Mouse (Mus musculus): Measurements from ENCODE around the gene Gm16253. TPM values are rescaled to one million over a fixed set of nuclear protein-coding genes. Genes with fewer than 3 reads are reported as not detected.
A peak's percentile ranks its signal among the peaks of the same experiment; 100 is the strongest.

Gm16253 gene
- polyA plus RNA-seq, 1 experiment, result not detected

- Histone ChIP-seq H3K4me1 (ENCODE audit: control insufficient read depth, insufficient read depth, low read length) (peaks cover 27% of the 10 kb centered on the region), H3K27ac (ENCODE audit: insufficient read depth, low read depth, low read length) (peak overlapping the region; percentile 33), H3K4me3 (ENCODE audit: insufficient read depth, low read length) (peak overlapping the region; percentile 14)
- TF ChIP-seq POLR2A (IDR thresholded peaks at IDR 0.05; ENCODE audit: borderline replicate concordance, low read depth, low read length) (no peak), CTCF (IDR thresholded peaks at IDR 0.05; ENCODE audit: low read depth, low read length) (no peak)
Measured at GRCm38 (mm10) chr3:96595661-96596060, 18.9 kb downstream of the Gm16253 start.

GRCm38 (mm10) chr3:96596228-96596707, 19.5 kb downstream of the Gm16253 start, which contains the start of gene Ankrd34a:
Ankrd34a (plus strand) TSS chr3:96596636.
- no peak for TF ChIP-seq POLR2A (IDR thresholded peaks at IDR 0.05; ENCODE audit: borderline replicate concordance, low read depth, low read length)
- no peak for TF ChIP-seq CTCF (IDR thresholded peaks at IDR 0.05; ENCODE audit: low read depth, low read length)
- Histone ChIP-seq H3K4me1 (ENCODE audit: control insufficient read depth, insufficient read depth, low read length) (peaks cover 27% of the 10 kb centered on the region), H3K4me3 (ENCODE audit: insufficient read depth, low read length) (peak within 1 kb of the TSS; percentile 65), H3K27ac (ENCODE audit: insufficient read depth, low read depth, low read length) (peak within 1 kb of the TSS; percentile 33)

GRCm38 (mm10) chr3:96596855-96597254, 20.1 kb downstream of the Gm16253 start:
- no peak for TF ChIP-seq POLR2A (IDR thresholded peaks at IDR 0.05; ENCODE audit: borderline replicate concordance, low read depth, low read length)
- no peak for TF ChIP-seq CTCF (IDR thresholded peaks at IDR 0.05; ENCODE audit: low read depth, low read length)
- no peak overlapping the region for H3K27ac ChIP-seq (ENCODE audit: insufficient read depth, low read depth, low read length)
- peaks cover 27% of the 10 kb centered on the region for H3K4me1 ChIP-seq (ENCODE audit: control insufficient read depth, insufficient read depth, low read length)
- H3K4me3 ChIP-seq (ENCODE audit: insufficient read depth, low read length), result peak overlapping the region; percentile 65

- H3K4me1 ChIP-seq (ENCODE audit: control insufficient read depth, insufficient read depth, low read length), result peaks cover 28% of the 10 kb centered on the region
- no peak overlapping the region for H3K27ac ChIP-seq (ENCODE audit: insufficient read depth, low read depth, low read length)
- peak overlapping the region; percentile 65 for H3K4me3 ChIP-seq (ENCODE audit: insufficient read depth, low read length)
- TF ChIP-seq CTCF (IDR thresholded peaks at IDR 0.05; ENCODE audit: low read depth, low read length), result no peak
- no peak for TF ChIP-seq POLR2A (IDR thresholded peaks at IDR 0.05; ENCODE audit: borderline replicate concordance, low read depth, low read length)
Measured at GRCm38 (mm10) chr3:96597435-96597891, 20.7 kb downstream of the Gm16253 start.

GRCm38 (mm10) chr3:96598156-96599068, 21.6 kb downstream of the Gm16253 start:
- peak overlapping the region; percentile 65 for H3K4me3 ChIP-seq (ENCODE audit: insufficient read depth, low read length)
- H3K27ac ChIP-seq (ENCODE audit: insufficient read depth, low read depth, low read length), result no peak overlapping the region

GRCm38 (mm10) chr3:96599069-96599393, 22.2 kb downstream of the Gm16253 start:
- H3K27ac ChIP-seq (ENCODE audit: insufficient read depth, low read depth, low read length), result no peak overlapping the region
- H3K4me3 ChIP-seq (ENCODE audit: insufficient read depth, low read length), result no peak overlapping the region
- TF ChIP-seq POLR2A (IDR thresholded peaks at IDR 0.05; ENCODE audit: borderline replicate concordance, low read depth, low read length) (no peak), CTCF (IDR thresholded peaks at IDR 0.05; ENCODE audit: low read depth, low read length) (no peak)
- peaks cover 27% of the 10 kb centered on the region for H3K4me1 ChIP-seq (ENCODE audit: control insufficient read depth, insufficient read depth, low read length)

More at GRCm38 (mm10) chr3:96598156-96599068, 21.6 kb downstream of the Gm16253 start:
- H3K4me1 ChIP-seq (ENCODE audit: control insufficient read depth, insufficient read depth, low read length), result peaks cover 27% of the 10 kb centered on the region
- TF ChIP-seq CTCF (IDR thresholded peaks at IDR 0.05; ENCODE audit: low read depth, low read length), result no peak
- no peak for TF ChIP-seq POLR2A (IDR thresholded peaks at IDR 0.05; ENCODE audit: borderline replicate concordance, low read depth, low read length)

- no peak overlapping the region for H3K27ac ChIP-seq (ENCODE audit: insufficient read depth, low read depth, low read length)
- H3K4me3 ChIP-seq (ENCODE audit: insufficient read depth, low read length), result no peak overlapping the region
- peaks cover 27% of the 10 kb centered on the region for H3K4me1 ChIP-seq (ENCODE audit: control insufficient read depth, insufficient read depth, low read length)
- no peak for TF ChIP-seq CTCF (IDR thresholded peaks at IDR 0.05; ENCODE audit: low read depth, low read length)
- no peak for TF ChIP-seq POLR2A (IDR thresholded peaks at IDR 0.05; ENCODE audit: borderline replicate concordance, low read depth, low read length)
Measured at GRCm38 (mm10) chr3:96599411-96599810, 22.6 kb downstream of the Gm16253 start.

- Histone ChIP-seq H3K27ac (ENCODE audit: insufficient read depth, low read depth, low read length) (peak within 1 kb of the TSS; percentile 30), H3K4me1 (ENCODE audit: control insufficient read depth, insufficient read depth, low read length) (peaks cover 17% of the 10 kb centered on the region), H3K4me3 (ENCODE audit: insufficient read depth, low read length) (peak within 1 kb of the TSS; percentile 63)
- TF ChIP-seq POLR2A (IDR thresholded peaks at IDR 0.05; ENCODE audit: borderline replicate concordance, low read depth, low read length) (no peak), CTCF (IDR thresholded peaks at IDR 0.05; ENCODE audit: low read depth, low read length) (no peak)
Measured at GRCm38 (mm10) chr3:96600639-96601250, 24.0 kb downstream of the Gm16253 start, which contains the start of gene Lix1l. Lix1l (plus strand) TSS chr3:96601149.

- peak overlapping the region; percentile 30 for H3K27ac ChIP-seq (ENCODE audit: insufficient read depth, low read depth, low read length)
- H3K4me1 ChIP-seq (ENCODE audit: control insufficient read depth, insufficient read depth, low read length), result peaks cover 13% of the 10 kb centered on the region
- TF ChIP-seq POLR2A (IDR thresholded peaks at IDR 0.05; ENCODE audit: borderline replicate concordance, low read depth, low read length) (no peak), CTCF (IDR thresholded peaks at IDR 0.05; ENCODE audit: low read depth, low read length) (no peak)
Measured at GRCm38 (mm10) chr3:96601251-96601787, 24.5 kb downstream of the Gm16253 start.

More at GRCm38 (mm10) chr3:96601251-96601787, 24.5 kb downstream of the Gm16253 start:
- peak overlapping the region; percentile 63 for H3K4me3 ChIP-seq (ENCODE audit: insufficient read depth, low read length)

Measured in bone marrow macrophage, adult 2 months (primary cell).